Comparison of ENCODE assay signal across 8 mouse cellular contexts in genomic region chr11:103116008-103116818, GRCm38 (mm10). TPM values are rescaled to one million over a fixed set of nuclear protein-coding genes. Genes with fewer than 3 reads are reported as not detected.
A peak's percentile ranks its signal among the peaks of the same experiment; 100 is the strongest.
DNase-seq lines count a peak whose midpoint lies in the region; ATAC-seq lines count a peak whose summit lies in the region.

Hexim1 (plus strand) TSS chr11:103116231.

- under 1% methylated on average over 51 of the region's 53 CpGs for WGBS in hindbrain, embryonic 11.5 days

- no peaks in the 10 kb centered on the region for H3K36me3 ChIP-seq in hindbrain, embryonic 11.5 days (ENCODE audit: control insufficient read depth, insufficient read depth, low read length)

- H3K27me3 ChIP-seq in hindbrain, embryonic 11.5 days (ENCODE audit: control insufficient read depth, insufficient read depth, low read length), result peaks cover 20% of the 10 kb centered on the region

- ATAC-seq in hindbrain, embryonic 11.5 days (ENCODE audit: low FRiP score), result peak; percentile 95

- H3K9ac ChIP-seq in hindbrain, embryonic 11.5 days (ENCODE audit: low read depth, low read length), result peak within 1 kb of the TSS; percentile 79

- DNase-seq in Muller cell, postnatal 12 days (ENCODE audit: inconsistent ontology term), result peak; percentile 100
- DNase-seq in cerebellum, adult 9-11 months, result peak; percentile 100
- peak; percentile 99 to 100 for DNase-seq in frontal cortex, adult 2 months (ENCODE audit: extremely low spot score in 1 of 2, low spot score in 1 of 2)
- DNase-seq in hindbrain, embryonic 11.5 days (ENCODE audit: low spot score), result peak; percentile 99
- DNase-seq in layer of hippocampus, postnatal 14 days (ENCODE audit: low spot score in 2 of 2), result peak; percentile 100
- peak; percentile 100 for DNase-seq in lung, postnatal 14 days
- peak; percentile 100 for DNase-seq in retina, adult 2 months (ENCODE audit: low read depth, low spot score)
- DNase-seq in thymus, postnatal 36 days, result peak; percentile 100

- no peaks in the 10 kb centered on the region for H3K9me3 ChIP-seq in hindbrain, embryonic 11.5 days (ENCODE audit: control insufficient read depth, low read length)

- H3K27ac ChIP-seq in hindbrain, embryonic 11.5 days (ENCODE audit: low read depth, low read length), result peak within 1 kb of the TSS; percentile 89

- peaks cover 5% of the 10 kb centered on the region; the same call in 1 of the 2 replicates for H3K4me1 ChIP-seq in hindbrain, embryonic 11.5 days (replicated peaks; ENCODE audit: control insufficient read depth, insufficient read depth, low read length)

- H3K4me2 ChIP-seq in hindbrain, embryonic 11.5 days (replicated peaks; ENCODE audit: low read depth, low read length), result peak within 1 kb of the TSS; percentile 80

- peak within 1 kb of the TSS; percentile 60 for H3K4me3 ChIP-seq in hindbrain, embryonic 11.5 days (ENCODE audit: low read depth, low read length)

RNA-seq across cellular contexts. Expression of gene Hexim1, which starts in this region (rescaled TPM):
- polyA plus RNA-seq in frontal cortex, adult 2 months (2012; rRNA removed), result 25.6 and 25.8 TPM in 2 replicates
- 4.1 and 5.4 TPM in 2 replicates for polyA plus RNA-seq in hindbrain, embryonic 11.5 days (2014; fragmentation: Nextera tagmentation; extraction: Ambion mirVana)
- 10 to 100 TPM; 50.8 to 53.8 TPM for total RNA-seq in layer of hippocampus, postnatal 14 days (2021)

Comparison
In these comparisons a context has a peak if more than half of its experiments do, and no peak if none do; other contexts are left out.
1. Peak in every context shown above with its lines: DNase-seq, ATAC-seq, H3K4me3 ChIP-seq and H3K27ac ChIP-seq.